Mouse (Mus musculus) hindbrain, embryonic 12.5 days (tissue): ENCODE results near the gene Piezo1. TPM values are rescaled to one million over a fixed set of nuclear protein-coding genes. Genes with fewer than 3 reads are reported as not detected.

Experiments used
- ATAC-seq: fragments of 200-750 bp; cut with Nextera tagmentation; 2 replicates; pipeline ENCODE4 v1.8.0; 2017; ENCODE audit warnings: moderate TSS enrichment; ENCODE audit not compliant: low FRiP score
- H3K27ac ChIP-seq: fragments of 300-500 bp; sonication (generic); 2 replicates; pipeline ENCODE4 v1.5.1; 2016; ENCODE audit warnings: mild to moderate bottlenecking
- H3K27me3 ChIP-seq: fragments of 300-500 bp; sonication (generic); 2 replicates; pipeline ENCODE4 v1.6.1; 2016; ENCODE audit warnings: mild to moderate bottlenecking
- H3K36me3 ChIP-seq: fragments of 300-500 bp; sonication (generic); 2 replicates; pipeline ENCODE4 v1.6.1; 2016; ENCODE audit warnings: mild to moderate bottlenecking
- H3K4me1 ChIP-seq: fragments of 300-500 bp; sonication (generic); 2 replicates; pipeline ENCODE4 v1.6.1; 2016
- H3K4me2 ChIP-seq: fragments of 300-500 bp; sonication (generic); replicated peaks from 2 replicates; pipeline ENCODE4 v1.6.1; 2016; ENCODE audit warnings: mild to moderate bottlenecking
- H3K4me3 ChIP-seq: fragments of 300-500 bp; sonication (generic); 2 replicates; pipeline ENCODE4 v1.5.1; 2016; ENCODE audit warnings: mild to moderate bottlenecking
- H3K9ac ChIP-seq: fragments of 300-500 bp; sonication (generic); 2 replicates; pipeline ENCODE4 v1.6.1; 2016; ENCODE audit warnings: mild to moderate bottlenecking, moderate library complexity
- H3K9me3 ChIP-seq: fragments of 300-500 bp; sonication (generic); replicated peaks from 2 replicates; pipeline ENCODE4 v1.6.1; 2016; ENCODE audit warnings: mild to moderate bottlenecking
- WGBS: fragments of 180-500 bp; shearing (Covaris S2); methylation state at CpG from one replicate; pipeline ENCODE4 v1.1.7; 2016; 5-methylcytosine and 5-hydroxymethylcytosine counted together
- polyA plus RNA-seq: library from polyadenylated mRNA; unstranded; fragments of >200 nt; fragmentation: Nextera tagmentation; extraction: Ambion mirVana; gene quantifications from 2 replicates; pipeline ENCODE4 v1.2.1, GENCODE M21; 2016

Gene Piezo1
- polyA plus RNA-seq, 1 experiment from 2014 or later, result 8.9 TPM

GRCm38 (mm10) chr8:122568881-122569309 is 17.8 kb upstream of the Piezo1 start:
- Histone ChIP-seq H3K9me3 (no peaks in the 10 kb centered on the region), H3K27me3 (no peaks in the 10 kb centered on the region), H3K4me2 (peak overlapping the region; percentile 91), H3K9ac (peak overlapping the region; percentile 83), H3K4me1 (peaks cover 31% of the 10 kb centered on the region), H3K27ac (no peak overlapping the region), H3K36me3 (peaks cover 35% of the 10 kb centered on the region), H3K4me3 (peak overlapping the region; percentile 78)
- 8% methylated on average over 10 of the region's 10 CpGs for WGBS
- ATAC-seq, result no peak

DNA sequence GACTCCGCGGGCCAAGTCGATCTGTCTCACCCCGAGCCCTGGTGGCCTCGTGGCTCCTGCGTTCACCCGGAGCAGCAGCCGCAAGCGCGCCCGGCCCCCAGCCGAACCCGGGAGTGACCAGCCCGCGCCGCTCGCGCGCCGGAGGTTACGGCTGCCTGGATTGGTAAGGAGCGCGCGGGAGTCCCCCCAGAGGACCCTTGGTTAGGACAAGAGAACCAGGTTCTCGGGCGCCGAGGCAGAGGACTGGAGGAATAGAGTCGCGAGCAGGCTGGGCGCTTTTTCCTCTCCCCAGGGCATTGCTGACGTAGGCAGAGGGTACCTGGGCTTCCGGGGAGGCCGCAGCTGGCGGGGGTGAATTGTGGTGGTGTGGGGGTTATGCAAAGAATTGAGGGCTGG is 17.0 kb upstream of the Piezo1 start:
- Histone ChIP-seq H3K4me2 (peak overlapping the region; percentile 91), H3K4me3 (peak overlapping the region; percentile 78), H3K36me3 (peaks cover 35% of the 10 kb centered on the region), H3K9ac (peak overlapping the region; percentile 83), H3K9me3 (no peaks in the 10 kb centered on the region), H3K27me3 (no peaks in the 10 kb centered on the region), H3K27ac (peak overlapping the region; percentile 86), H3K4me1 (peaks cover 25% of the 10 kb centered on the region)
- ATAC-seq, result peak; percentile 51
- WGBS, result under 1% methylated on average over 34 of the region's 34 CpGs

- Histone ChIP-seq H3K9ac (peak within 1 kb of the TSS; percentile 83), H3K27ac (peak within 1 kb of the TSS; percentile 86), H3K36me3 (peaks cover 31% of the 10 kb centered on the region), H3K9me3 (no peaks in the 10 kb centered on the region), H3K4me2 (peak within 1 kb of the TSS; percentile 91), H3K4me3 (peak within 1 kb of the TSS; percentile 78), H3K4me1 (peaks cover 24% of the 10 kb centered on the region), H3K27me3 (no peaks in the 10 kb centered on the region)
- ATAC-seq, result peak; percentile 97
- WGBS, result under 1% methylated on average over 62 of the region's 62 CpGs
Observed at GRCm38 (mm10) chr8:122567361-122568108, 16.4 kb upstream of the Piezo1 start, which contains the start of gene Cdt1. TSS of gene Cdt1 (plus strand) at chr8:122568015.

GRCm38 (mm10) chr8:122566766-122567165 is 15.6 kb upstream of the Piezo1 start:
- Histone ChIP-seq H3K4me1 (peaks cover 24% of the 10 kb centered on the region), H3K9ac (peak overlapping the region; percentile 83), H3K9me3 (no peaks in the 10 kb centered on the region), H3K4me2 (peak overlapping the region; percentile 91), H3K4me3 (peak overlapping the region; percentile 78), H3K27me3 (no peaks in the 10 kb centered on the region), H3K27ac (peak overlapping the region; percentile 86), H3K36me3 (peaks cover 23% of the 10 kb centered on the region)
- ATAC-seq, result peak; percentile 20; the same call in 1 of the 2 replicates
- 43% methylated on average over 6 of the region's 6 CpGs for WGBS

GRCm38 (mm10) chr8:122564363-122565352 is 13.5 kb upstream of the Piezo1 start:
- no peak overlapping the region for H3K4me3 ChIP-seq
- 0 out of 2 replicates have a peak, but pooled peaks cover 2% of the 10 kb centered on the region for H3K36me3 ChIP-seq
- no peak overlapping the region for H3K9ac ChIP-seq
- no peaks in the 10 kb centered on the region for H3K9me3 ChIP-seq
- H3K27me3 ChIP-seq, result no peaks in the 10 kb centered on the region
- peaks cover 23% of the 10 kb centered on the region for H3K4me1 ChIP-seq
- H3K27ac ChIP-seq, result no peak overlapping the region
- no peak overlapping the region for H3K4me2 ChIP-seq
- 86% methylated on average over 25 of the region's 25 CpGs for WGBS
- no peak for ATAC-seq

GRCm38 (mm10) chr8:122561199-122561598 is 10.1 kb upstream of the Piezo1 start:
- Histone ChIP-seq H3K4me3 (no peak overlapping the region), H3K27ac (no peak overlapping the region), H3K4me1 (peaks cover 17% of the 10 kb centered on the region), H3K9ac (no peak overlapping the region), H3K27me3 (no peaks in the 10 kb centered on the region), H3K4me2 (no peak overlapping the region), H3K36me3 (no peaks in the 10 kb centered on the region), H3K9me3 (no peaks in the 10 kb centered on the region)
- no peak for ATAC-seq
- WGBS, result 84% methylated on average over 5 of the region's 5 CpGs

DNA sequence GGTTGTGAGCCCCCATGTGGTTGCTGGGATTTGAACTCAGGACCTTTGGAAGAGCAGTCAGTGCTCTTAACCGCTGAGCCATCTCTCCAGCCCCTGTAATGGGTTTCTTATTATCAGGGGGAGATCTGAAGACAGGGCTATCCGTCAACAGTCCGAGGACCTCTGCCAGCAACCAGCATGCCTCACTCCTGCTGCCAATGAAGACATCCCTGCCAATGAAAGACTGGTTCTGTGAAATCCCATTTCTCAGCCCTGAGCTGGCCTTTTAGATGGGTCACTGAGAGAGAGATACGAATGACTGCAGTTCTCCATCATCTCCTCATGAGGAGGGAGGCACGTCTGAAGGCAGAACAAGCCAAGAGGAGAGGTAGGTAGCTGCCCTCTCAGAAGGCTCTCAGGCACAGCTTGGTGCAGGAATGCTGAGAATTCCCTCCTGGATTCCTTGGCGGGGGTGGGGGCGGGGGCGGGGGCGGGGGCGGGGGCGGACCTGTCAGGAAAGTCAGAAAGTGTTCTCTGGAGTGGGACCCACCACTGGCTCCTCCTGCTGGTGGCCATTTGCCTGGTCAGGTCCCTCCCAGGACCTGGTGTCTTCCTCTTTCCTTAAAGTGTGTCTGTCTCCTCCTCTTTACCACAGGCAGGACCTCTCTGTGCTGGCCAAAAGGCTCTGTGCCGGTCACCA is 7.7 kb upstream of the Piezo1 start:
- ATAC-seq, result no peak
- Histone ChIP-seq H3K4me2 (no peak overlapping the region), H3K4me3 (no peak overlapping the region), H3K9me3 (no peaks in the 10 kb centered on the region), H3K27me3 (no peaks in the 10 kb centered on the region), H3K4me1 (peaks cover 17% of the 10 kb centered on the region; the same call in 1 of the 2 replicates), H3K36me3 (no peaks in the 10 kb centered on the region), H3K9ac (no peak overlapping the region), H3K27ac (no peak overlapping the region)
- 31% methylated on average over 6 of the region's 12 CpGs for WGBS

DNA sequence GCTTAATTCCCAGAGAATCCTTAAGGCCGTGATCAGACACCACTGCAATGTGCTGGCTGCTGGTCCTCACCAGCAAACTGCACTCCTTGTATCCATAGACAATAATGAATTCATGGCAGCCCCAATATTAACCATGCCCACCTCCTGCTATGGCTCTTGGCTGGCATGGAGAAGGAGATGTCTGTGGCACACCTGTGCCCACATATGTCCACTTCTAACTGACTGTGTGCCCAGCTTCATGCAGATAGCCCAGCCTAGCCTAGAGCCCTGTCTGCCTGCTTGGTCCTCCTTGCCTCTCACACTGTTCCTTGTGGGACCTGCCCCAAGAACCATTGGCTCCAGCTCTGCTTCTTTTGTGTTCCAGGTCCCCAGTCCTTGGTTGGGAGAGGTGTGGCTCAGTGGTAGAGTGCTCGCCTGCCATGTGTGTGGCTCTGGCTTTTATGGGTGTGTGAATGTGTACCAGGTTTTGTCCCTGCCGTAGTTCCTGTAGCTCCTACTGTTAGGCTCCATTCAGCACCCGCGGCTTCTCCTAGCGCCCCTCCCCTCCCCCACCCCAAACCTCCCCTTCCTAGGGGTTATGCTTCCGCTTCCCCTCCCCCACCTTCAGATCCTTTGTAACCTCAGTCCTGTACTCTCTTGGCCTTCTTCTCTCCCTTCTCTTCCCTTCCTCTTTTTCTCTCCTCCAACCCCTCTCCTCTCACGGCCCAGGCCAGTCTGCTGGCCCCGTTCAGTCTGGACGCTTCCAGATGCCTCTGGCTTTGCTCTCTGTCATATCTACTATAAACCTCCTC is 6.3 kb upstream of the Piezo1 start:
- H3K9me3 ChIP-seq, result no peaks in the 10 kb centered on the region
- no peak overlapping the region for H3K4me2 ChIP-seq
- H3K27ac ChIP-seq, result no peak overlapping the region
- H3K4me1 ChIP-seq, result peaks cover 17% of the 10 kb centered on the region; the same call in 1 of the 2 replicates
- ATAC-seq, result no peak
- 49% methylated on average over 10 of the region's 10 CpGs for WGBS
- H3K27me3 ChIP-seq, result no peaks in the 10 kb centered on the region
- no peak overlapping the region for H3K4me3 ChIP-seq
- no peak overlapping the region for H3K9ac ChIP-seq
- H3K36me3 ChIP-seq, result no peaks in the 10 kb centered on the region

GRCm38 (mm10) chr8:122556030-122557009 is 5.2 kb upstream of the Piezo1 start:
- ATAC-seq, result no peak
- Histone ChIP-seq H3K9ac (no peak overlapping the region), H3K27me3 (peaks cover 9% of the 10 kb centered on the region), H3K4me1 (peaks cover 19% of the 10 kb centered on the region; the same call in 1 of the 2 replicates), H3K4me3 (no peak overlapping the region), H3K9me3 (no peaks in the 10 kb centered on the region), H3K36me3 (no peaks in the 10 kb centered on the region), H3K4me2 (no peak overlapping the region), H3K27ac (no peak overlapping the region)
- 74% methylated on average over 12 of the region's 12 CpGs for WGBS

DNA sequence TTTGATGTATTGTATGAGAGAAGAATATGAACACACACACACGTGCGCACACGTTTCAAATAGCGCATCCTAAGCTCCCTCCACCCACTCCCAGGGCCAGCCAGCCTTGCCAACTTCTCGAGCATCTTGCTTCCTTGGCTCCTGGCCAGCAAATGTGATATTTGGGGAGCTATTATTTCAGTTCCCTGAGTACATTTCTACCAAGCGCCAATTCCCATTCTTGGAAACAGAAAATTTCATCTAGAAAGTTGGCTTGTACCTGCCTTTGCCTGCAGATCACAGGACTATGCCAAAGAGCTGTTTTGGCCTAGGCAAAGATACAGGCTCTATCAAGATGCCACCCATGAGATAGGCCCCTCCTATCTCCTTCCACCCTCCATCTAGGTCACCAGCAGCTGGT is 3.7 kb upstream of the Piezo1 start:
- Histone ChIP-seq H3K27ac (no peak overlapping the region), H3K4me3 (no peak overlapping the region), H3K9ac (no peak overlapping the region), H3K9me3 (no peaks in the 10 kb centered on the region), H3K27me3 (peaks cover 24% of the 10 kb centered on the region), H3K4me2 (no peak overlapping the region), H3K36me3 (no peaks in the 10 kb centered on the region), H3K4me1 (peaks cover 34% of the 10 kb centered on the region)
- ATAC-seq, result no peak
- WGBS, result 89% methylated on average over 6 of the region's 6 CpGs
